Mouse (Mus musculus) stomach, embryonic 15.5 days (tissue): Measurements from ENCODE around the gene Fbxl13. TPM values are rescaled to one million over a fixed set of nuclear protein-coding genes. Genes with fewer than 3 reads are reported as not detected.

Experiments
- ATAC-seq: fragments of 200-750 bp; cut with Nextera tagmentation; 2 replicates; pipeline ENCODE4 v1.8.0; 2017; ENCODE audit warnings: low read depth, moderate number of reproducible peaks, moderate TSS enrichment; ENCODE audit not compliant: insufficient read depth, low FRiP score
- H3K27ac ChIP-seq: fragments of 300-500 bp; sonication (generic); 2 replicates; pipeline ENCODE4 v1.5.1; 2015; ENCODE audit warnings: mild to moderate bottlenecking, inconsistent platforms
- H3K27me3 ChIP-seq: fragments of 300-500 bp; sonication (generic); replicated peaks from 2 replicates; pipeline ENCODE4 v1.6.1; 2015; ENCODE audit warnings: inconsistent platforms
- H3K36me3 ChIP-seq: fragments of 300-500 bp; sonication (generic); 2 replicates; pipeline ENCODE4 v1.6.1; 2015; ENCODE audit warnings: inconsistent platforms
- H3K4me1 ChIP-seq: fragments of 300-500 bp; sonication (generic); 2 replicates; pipeline ENCODE4 v1.6.1; 2015; ENCODE audit warnings: inconsistent platforms
- H3K4me2 ChIP-seq: fragments of 300-500 bp; sonication (generic); 2 replicates; pipeline ENCODE4 v1.6.1; 2015; ENCODE audit warnings: mild to moderate bottlenecking, inconsistent platforms
- H3K4me3 ChIP-seq: fragments of 300-500 bp; sonication (generic); replicated peaks from 2 replicates; pipeline ENCODE4 v1.5.1; 2015; ENCODE audit warnings: inconsistent platforms
- H3K9ac ChIP-seq: fragments of 300-500 bp; sonication (generic); 2 replicates; pipeline ENCODE4 v1.6.1; 2015; ENCODE audit warnings: inconsistent platforms
- H3K9me3 ChIP-seq: fragments of 300-500 bp; sonication (generic); 2 replicates; pipeline ENCODE4 v1.6.1; 2016; ENCODE audit warnings: inconsistent platforms
- WGBS: fragments of 180-500 bp; shearing (Covaris S2); methylation state at CpG from one replicate; pipeline ENCODE4 v1.1.7; 2015; 5-methylcytosine and 5-hydroxymethylcytosine counted together
- polyA plus RNA-seq: library from polyadenylated mRNA; unstranded; fragments of >200 nt; fragmentation: Nextera tagmentation; extraction: Ambion mirVana; gene quantifications from 2 replicates; pipeline ENCODE4 v1.2.1, GENCODE M21; 2015

Gene Fbxl13
- polyA plus RNA-seq, 1 experiment from 2014 or later = 0.36 TPM

DNA sequence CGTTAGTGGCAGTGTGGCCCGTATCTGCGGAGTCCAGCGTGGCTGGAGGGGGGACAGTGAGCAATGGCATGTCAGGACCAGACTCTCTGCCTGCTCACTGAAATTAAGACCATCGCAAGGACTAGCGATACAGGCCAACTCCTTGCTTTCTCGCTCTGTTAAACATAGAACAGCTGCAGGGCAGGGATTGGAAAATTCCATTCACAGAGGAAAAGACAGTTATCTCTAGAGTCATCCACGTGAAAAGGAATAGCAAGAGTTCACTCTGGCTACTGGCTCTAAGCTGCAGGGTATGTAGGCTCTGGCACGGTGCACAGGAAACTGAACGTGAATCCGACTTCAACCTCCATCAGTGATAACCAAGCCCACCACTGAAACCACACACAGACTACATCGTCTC is 29.6 kb upstream of the Fbxl13 start:
- WGBS = 75% methylated on average over 12 of the region's 12 CpGs
- Histone ChIP-seq H3K36me3 (no peaks in the 10 kb centered on the region), H3K9me3 (no peaks in the 10 kb centered on the region), H3K27ac (no peak overlapping the region), H3K4me1 (no peaks in the 10 kb centered on the region), H3K4me3 (no peak overlapping the region), H3K9ac (no peak overlapping the region), H3K4me2 (no peak overlapping the region), H3K27me3 (no peaks in the 10 kb centered on the region)
- ATAC-seq = no peak

DNA sequence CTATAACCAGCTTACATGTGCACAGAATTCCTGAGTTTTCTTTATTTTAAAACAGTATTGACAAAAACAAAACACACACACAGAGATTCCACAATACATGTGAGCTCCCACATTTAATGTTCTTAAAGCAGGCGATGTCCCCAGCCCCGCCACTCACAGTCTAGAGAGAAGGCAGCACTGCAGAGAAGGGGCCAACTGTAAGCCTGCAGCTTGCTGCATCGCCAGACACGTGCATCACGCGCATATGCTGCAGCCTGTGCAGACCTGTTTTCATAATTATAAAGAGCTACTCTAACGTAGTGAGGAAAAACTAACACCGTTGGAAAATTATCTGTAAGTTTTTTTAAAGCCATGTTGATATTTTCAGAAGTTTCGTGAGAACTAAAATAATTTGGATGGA is 28.3 kb upstream of the Fbxl13 start:
- WGBS = 75% methylated on average over 9 of the region's 9 CpGs

DNA sequence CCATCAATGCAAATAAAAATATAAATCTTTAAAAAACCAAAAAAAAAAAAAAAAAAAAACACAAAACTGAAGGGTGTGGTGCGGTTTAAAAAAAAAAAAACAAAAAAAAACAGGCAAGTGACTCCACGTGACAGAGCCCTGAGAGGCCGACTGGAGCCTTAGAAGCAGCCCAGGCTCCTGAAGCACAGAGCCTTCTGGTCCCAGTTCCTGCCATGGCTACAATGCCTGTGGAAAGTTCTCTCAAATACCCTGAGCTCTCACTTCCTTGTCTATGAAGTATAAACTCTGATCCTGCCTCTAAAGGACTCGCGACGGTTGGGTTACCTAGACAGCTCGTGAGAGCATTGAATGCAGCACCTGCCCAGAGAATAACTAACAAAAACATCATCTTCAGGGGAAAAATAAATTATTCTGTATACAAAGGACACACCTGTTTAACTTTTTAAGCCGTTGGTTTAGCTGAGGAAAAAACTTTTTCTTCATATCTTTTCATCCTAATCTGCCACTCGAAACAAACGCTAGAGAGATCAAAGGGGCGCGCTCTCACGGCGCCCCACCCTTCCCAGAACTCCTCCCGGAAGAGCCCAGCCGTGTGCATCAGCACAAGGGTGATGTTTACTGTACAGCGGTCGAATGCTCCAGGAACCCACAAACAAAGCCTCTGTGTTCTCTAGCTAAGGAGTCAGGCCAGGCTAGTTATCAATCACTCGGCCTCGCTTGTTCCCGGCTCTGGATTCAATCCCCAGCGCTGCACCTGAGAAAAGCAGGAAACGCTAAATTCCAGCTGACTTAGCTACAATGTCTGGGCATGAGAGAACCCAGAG is 27.6 kb upstream of the Fbxl13 start:
- 22% methylated on average over 23 of the region's 23 CpGs for WGBS
- peak; percentile 89 for ATAC-seq
- Histone ChIP-seq H3K4me3 (peak overlapping the region; percentile 17; the same call in 1 of the 2 replicates), H3K4me1 (no peaks in the 10 kb centered on the region), H3K9me3 (no peaks in the 10 kb centered on the region), H3K4me2 (peak overlapping the region; percentile 42), H3K36me3 (no peaks in the 10 kb centered on the region), H3K27me3 (no peaks in the 10 kb centered on the region), H3K9ac (no peak overlapping the region), H3K27ac (peak overlapping the region; percentile 42; the same call in 1 of the 2 replicates)

More for the DNA sequence above, 28.3 kb upstream of the Fbxl13 start:
- no peak overlapping the region for H3K4me3 ChIP-seq
- peak overlapping the region; percentile 42; the same call in 1 of the 2 replicates for H3K4me2 ChIP-seq
- no peak for ATAC-seq
- no peaks in the 10 kb centered on the region for H3K36me3 ChIP-seq
- no peak overlapping the region for H3K9ac ChIP-seq
- H3K9me3 ChIP-seq = no peaks in the 10 kb centered on the region
- no peaks in the 10 kb centered on the region for H3K4me1 ChIP-seq
- H3K27ac ChIP-seq = no peak overlapping the region
- no peaks in the 10 kb centered on the region for H3K27me3 ChIP-seq

DNA sequence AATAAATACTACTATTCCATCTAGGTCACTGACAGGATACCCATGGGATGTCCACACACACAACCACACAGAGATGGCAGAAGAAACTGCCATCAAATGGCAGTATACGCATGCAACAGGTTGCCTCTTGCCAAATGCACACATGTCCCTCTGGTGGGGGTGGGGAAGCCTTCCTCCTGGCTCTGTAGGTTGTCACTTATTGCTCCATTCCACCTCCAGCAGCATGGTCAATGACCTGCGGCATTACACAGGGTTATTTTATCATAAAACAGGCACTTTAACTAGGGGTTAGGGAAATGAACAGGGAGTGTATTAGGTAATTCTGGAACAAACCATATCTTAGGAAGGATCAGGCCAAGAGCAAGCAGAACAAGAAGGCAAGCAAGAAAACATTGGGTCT is 23.9 kb upstream of the Fbxl13 start:
- no peaks in the 10 kb centered on the region for H3K36me3 ChIP-seq
- ATAC-seq = no peak
- H3K27ac ChIP-seq = no peak overlapping the region
- H3K9me3 ChIP-seq = no peaks in the 10 kb centered on the region
- no peak overlapping the region for H3K9ac ChIP-seq
- H3K27me3 ChIP-seq = no peaks in the 10 kb centered on the region
- no peak overlapping the region for H3K4me3 ChIP-seq
- 88% methylated on average over 2 of the region's 2 CpGs for WGBS
- no peaks in the 10 kb centered on the region; the same call in 1 of the 2 replicates for H3K4me1 ChIP-seq
- H3K4me2 ChIP-seq = no peak overlapping the region

DNA sequence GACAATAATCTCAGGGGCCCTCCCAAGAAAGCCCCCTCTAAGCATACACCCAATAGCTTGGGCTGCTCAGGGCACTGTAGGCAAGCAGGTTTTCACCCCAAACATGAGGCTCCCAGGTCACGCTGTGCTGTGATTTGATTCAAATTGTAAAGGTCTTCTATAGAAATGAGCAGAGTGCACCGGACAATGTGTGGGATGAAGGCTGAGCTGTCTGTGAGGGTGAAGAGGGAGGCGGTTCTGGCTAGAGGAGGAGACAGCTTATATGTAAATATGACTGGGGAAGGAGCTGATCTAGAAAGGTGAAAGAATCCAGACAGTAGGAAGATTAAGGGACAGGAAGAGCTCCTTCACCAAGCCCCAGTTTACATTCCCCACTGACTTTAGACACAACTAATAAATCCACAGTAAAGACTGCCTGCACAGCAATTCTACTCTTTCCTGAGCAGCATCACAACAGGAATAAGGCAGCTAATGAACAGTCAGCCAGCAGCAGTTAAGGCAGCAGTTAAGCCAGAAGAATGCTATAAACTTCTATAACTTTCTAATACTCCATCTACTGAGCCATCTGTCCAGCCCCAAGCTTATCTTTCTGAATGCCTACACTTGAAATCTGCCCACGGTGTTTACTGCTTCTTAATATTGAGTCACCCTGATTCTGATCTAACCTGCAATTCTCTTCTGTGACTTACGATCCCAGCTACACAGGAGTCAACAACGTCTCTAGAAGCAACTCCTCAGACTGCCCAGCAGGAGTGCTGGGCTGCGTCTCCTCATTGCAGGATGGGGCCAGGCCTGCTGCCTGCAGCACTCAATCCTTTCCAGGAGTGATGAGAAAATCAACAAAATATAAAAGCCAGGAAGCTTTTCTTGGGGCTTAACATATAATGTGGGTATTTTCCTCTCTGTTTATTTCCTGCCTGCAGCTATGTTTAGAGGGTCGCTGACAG is 22.0 kb upstream of the Fbxl13 start:
- H3K4me1 ChIP-seq = no peaks in the 10 kb centered on the region; the same call in 1 of the 2 replicates
- no peak overlapping the region for H3K27ac ChIP-seq
- H3K9ac ChIP-seq = no peak overlapping the region
- H3K27me3 ChIP-seq = no peaks in the 10 kb centered on the region
- 43% methylated on average over 8 of the region's 8 CpGs for WGBS
- no peak for ATAC-seq
- no peak overlapping the region for H3K4me2 ChIP-seq
- H3K36me3 ChIP-seq = no peaks in the 10 kb centered on the region
- H3K9me3 ChIP-seq = no peaks in the 10 kb centered on the region
- no peak overlapping the region for H3K4me3 ChIP-seq

DNA sequence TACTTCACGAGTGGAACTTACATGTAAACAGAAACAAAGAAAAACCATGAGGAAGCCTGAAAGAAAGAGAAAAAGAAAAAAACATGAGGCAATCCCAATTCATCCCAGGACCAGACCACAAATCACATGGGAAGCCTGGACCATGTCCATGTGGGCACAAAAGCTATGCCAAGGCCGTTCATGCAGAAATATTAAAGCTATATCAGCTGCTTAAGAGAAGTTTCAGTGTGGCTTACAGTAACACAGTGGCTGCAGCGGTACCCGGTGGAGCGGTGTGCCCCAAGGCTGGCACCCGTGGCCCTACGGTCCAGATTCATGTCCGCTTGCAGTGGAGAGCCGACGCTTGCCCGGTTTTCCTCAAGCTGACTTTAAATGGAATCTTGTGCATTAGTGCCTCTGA is 17.6 kb upstream of the Fbxl13 start:
- Histone ChIP-seq H3K27me3 (no peaks in the 10 kb centered on the region), H3K27ac (no peak overlapping the region), H3K4me1 (peaks cover 4% of the 10 kb centered on the region; the same call in 1 of the 2 replicates), H3K4me3 (no peak overlapping the region), H3K36me3 (0 out of 2 replicates have a peak, but pooled peaks cover 5% of the 10 kb centered on the region), H3K9ac (no peak overlapping the region), H3K4me2 (no peak overlapping the region), H3K9me3 (no peaks in the 10 kb centered on the region)
- WGBS = 92% methylated on average over 11 of the region's 11 CpGs
- no peak for ATAC-seq

DNA sequence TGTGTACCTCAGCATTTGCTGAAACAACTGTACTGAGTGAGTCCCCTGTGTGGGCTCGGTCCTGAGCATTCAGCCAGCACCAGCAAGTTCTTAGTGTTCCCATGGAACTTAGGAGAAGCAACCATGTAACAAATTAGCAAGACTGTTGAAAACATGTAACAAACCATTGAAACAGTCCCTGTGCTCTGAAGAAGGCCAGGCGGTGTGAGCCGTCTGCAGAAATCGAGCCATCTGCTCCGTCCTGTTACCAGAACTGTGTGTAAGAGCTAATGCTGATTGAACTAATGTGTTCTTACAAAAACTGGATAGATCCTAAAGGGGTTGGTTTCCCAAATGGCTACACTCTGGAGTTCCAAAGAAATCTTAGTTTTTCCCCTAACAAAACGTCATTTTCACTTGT is 15.4 kb upstream of the Fbxl13 start:
- Histone ChIP-seq H3K9ac (no peak overlapping the region), H3K9me3 (no peaks in the 10 kb centered on the region), H3K27me3 (no peaks in the 10 kb centered on the region), H3K36me3 (0 out of 2 replicates have a peak, but pooled peaks cover 9% of the 10 kb centered on the region), H3K4me1 (0 out of 2 replicates have a peak, but pooled peaks cover 4% of the 10 kb centered on the region), H3K4me2 (no peak overlapping the region), H3K27ac (no peak overlapping the region), H3K4me3 (no peak overlapping the region)
- ATAC-seq = no peak
- WGBS = 76% methylated on average over 6 of the region's 6 CpGs

DNA sequence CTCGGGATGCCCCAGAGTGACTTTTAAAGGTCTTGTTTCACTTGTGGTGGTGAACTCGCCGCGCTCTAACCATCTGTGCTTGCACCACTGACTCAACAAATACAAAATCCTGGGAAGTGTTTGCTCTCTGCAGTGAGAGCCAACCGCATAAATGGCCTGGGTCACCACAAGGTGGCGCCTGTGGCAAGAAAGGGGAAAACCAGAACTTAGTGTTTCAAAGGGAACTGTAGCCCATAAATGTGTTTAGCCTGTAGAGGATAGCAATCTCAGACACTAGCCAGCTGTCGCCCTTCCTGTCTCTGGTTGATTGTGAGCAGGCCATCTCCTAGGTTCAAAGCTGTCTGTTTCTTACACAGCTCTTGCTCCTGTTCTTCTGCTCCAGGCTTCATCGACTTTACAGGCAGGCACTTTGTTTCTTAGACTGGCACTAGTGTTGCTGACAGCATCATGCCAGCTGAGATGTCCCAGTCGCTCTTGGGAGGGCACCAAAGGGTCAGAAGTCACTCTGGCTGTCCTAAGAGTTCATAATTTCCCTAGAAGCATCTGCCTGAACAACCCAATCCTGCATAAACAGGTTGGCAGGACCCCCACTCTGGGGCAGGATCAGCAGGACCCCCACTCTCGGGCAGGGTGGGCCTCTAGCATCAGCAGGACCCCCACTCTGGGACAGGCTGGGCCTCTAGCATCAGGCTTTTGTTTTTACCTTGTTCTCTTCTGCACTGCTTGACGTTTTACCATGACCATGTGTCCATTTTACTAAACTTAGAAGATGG is 13.4 kb upstream of the Fbxl13 start:
- 45% methylated on average over 11 of the region's 11 CpGs for WGBS
- Histone ChIP-seq H3K27ac (peak overlapping the region; percentile 32; the same call in 1 of the 2 replicates), H3K4me3 (no peak overlapping the region), H3K9ac (no peak overlapping the region), H3K9me3 (no peaks in the 10 kb centered on the region), H3K36me3 (peaks cover 14% of the 10 kb centered on the region; the same call in 1 of the 2 replicates), H3K4me2 (no peak overlapping the region), H3K4me1 (0 out of 2 replicates have a peak, but pooled peaks cover 4% of the 10 kb centered on the region), H3K27me3 (no peaks in the 10 kb centered on the region)
- ATAC-seq = peak; percentile 66

DNA sequence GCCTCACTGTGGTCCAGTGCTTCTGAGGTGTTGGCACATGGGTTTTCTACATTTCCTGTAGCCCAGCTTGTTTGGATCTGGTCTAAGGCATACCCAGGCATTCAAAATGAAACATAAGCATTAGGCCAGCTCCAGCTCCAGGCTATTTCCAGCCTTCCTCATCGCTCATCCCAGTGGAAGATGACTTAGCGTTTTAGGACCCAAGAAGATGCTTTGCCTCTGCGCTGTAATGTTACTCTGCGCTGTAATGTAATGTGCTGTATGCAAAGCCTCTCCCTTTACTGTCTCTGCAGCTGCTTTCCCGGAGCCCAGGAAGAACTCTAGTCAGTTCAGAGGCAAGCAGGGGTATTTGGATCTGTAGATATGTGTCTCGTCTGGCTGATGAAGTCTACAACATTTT is 12.6 kb upstream of the Fbxl13 start:
- H3K9ac ChIP-seq = no peak overlapping the region
- H3K27ac ChIP-seq = no peak overlapping the region
- no peak for ATAC-seq
- no peak overlapping the region for H3K4me3 ChIP-seq
- H3K4me2 ChIP-seq = no peak overlapping the region
- 89% methylated on average over 6 of the region's 6 CpGs for WGBS
- H3K27me3 ChIP-seq = no peaks in the 10 kb centered on the region
- peaks cover 20% of the 10 kb centered on the region; the same call in 1 of the 2 replicates for H3K36me3 ChIP-seq
- H3K4me1 ChIP-seq = 0 out of 2 replicates have a peak, but pooled peaks cover 4% of the 10 kb centered on the region
- H3K9me3 ChIP-seq = no peaks in the 10 kb centered on the region

DNA sequence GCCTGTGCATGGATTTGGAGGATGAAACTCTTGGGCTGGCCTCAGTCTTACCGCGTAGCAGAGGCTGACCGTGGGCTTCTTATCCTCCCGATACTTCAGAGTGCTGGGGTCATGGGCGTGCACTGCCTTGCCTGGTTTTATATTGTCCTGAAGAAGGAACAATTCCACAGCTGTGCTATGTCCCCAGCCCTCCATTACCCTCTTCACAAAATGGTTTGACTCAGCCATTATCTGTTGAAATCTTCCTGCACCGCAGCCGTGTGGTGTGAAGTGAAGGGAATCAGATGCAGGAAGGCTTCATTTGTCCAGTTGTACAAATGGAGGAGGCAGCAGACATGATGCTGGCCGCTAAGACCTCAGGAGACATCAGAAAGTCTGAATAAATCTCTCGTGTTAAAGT is 11.5 kb upstream of the Fbxl13 start:
- ATAC-seq = no peak; the same call in 1 of the 2 replicates
- peaks cover 25% of the 10 kb centered on the region; the same call in 1 of the 2 replicates for H3K36me3 ChIP-seq
- no peak overlapping the region for H3K27ac ChIP-seq

More for the DNA sequence above, 11.5 kb upstream of the Fbxl13 start:
- Histone ChIP-seq H3K9ac (no peak overlapping the region), H3K4me1 (0 out of 2 replicates have a peak, but pooled peaks cover 4% of the 10 kb centered on the region), H3K27me3 (no peaks in the 10 kb centered on the region), H3K4me2 (no peak overlapping the region), H3K9me3 (no peaks in the 10 kb centered on the region), H3K4me3 (no peak overlapping the region)
- 85% methylated on average over 9 of the region's 9 CpGs for WGBS
